Mouse (Mus musculus): ENCODE measurements around the gene Twist1. TPM values are rescaled to one million over a fixed set of nuclear protein-coding genes. Genes with fewer than 3 reads are reported as not detected.

The Twist1 gene
- polyA plus RNA-seq, 1 experiment from 2014 or later: 92.7 TPM

DNA sequence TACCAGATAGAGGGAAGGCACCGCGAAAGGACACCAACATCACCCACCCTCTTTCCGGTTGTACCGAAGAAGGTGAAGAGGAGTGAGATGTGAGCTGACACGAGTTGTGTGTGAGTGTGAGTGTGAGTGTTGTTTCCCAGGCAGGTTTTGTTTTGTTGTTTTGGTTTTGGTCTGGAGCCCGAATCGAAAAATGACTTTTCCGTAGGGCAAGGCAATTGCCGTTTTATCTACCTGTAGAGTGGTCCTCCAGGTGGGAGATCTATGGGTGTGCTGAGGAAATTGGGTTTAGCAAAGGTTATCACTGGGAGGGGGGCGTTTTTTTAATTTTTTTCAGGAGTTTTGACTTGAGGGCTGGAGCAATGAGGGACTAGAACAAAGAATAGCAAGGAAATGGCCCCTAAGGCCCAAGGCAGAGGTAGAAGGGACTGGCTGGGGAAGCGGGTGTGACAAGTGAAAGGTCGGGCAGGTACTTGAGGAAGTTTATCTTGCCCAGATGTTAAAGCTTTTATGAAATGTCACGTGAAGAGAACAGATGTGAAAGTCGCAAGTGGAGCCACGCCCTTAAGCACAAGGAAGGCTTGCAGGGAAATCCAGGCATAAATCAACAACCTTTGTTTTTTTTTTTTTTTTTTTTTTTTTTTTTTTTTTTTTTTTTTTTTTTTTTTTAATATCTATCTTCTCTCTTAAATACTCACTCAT lies 6.3 kb downstream of the Twist1 start:
- H3K4me2 ChIP-seq (ENCODE audit: low read depth, low read length): peak overlapping the region; percentile 61
- peak overlapping the region; percentile 41; the same call in 1 of the 2 replicates for H3K9ac ChIP-seq (replicated peaks; ENCODE audit: low read length)
- no peak for ATAC-seq (replicated peaks; ENCODE audit: insufficient number of reproducible peaks, low FRiP score, low TSS enrichment, low read depth)
- no peaks in the 10 kb centered on the region for H3K36me3 ChIP-seq (replicated peaks; ENCODE audit: control insufficient read depth, insufficient read depth, low read depth, low read length)
- H3K27me3 ChIP-seq (ENCODE audit: control insufficient read depth, insufficient read depth, low read length): no peaks in the 10 kb centered on the region
- H3K4me1 ChIP-seq (ENCODE audit: control insufficient read depth, insufficient read depth, low read length): peaks cover 4% of the 10 kb centered on the region; the same call in 1 of the 2 replicates
- H3K9me3 ChIP-seq (replicated peaks; ENCODE audit: control insufficient read depth, low read length): no peaks in the 10 kb centered on the region
- peak overlapping the region; percentile 90 for H3K27ac ChIP-seq (replicated peaks; ENCODE audit: low read depth, low read length)
- DNase-seq (ENCODE audit: low spot score): peak; percentile 74
- 2% methylated on average over 15 of the region's 15 CpGs for WGBS
- peak overlapping the region; percentile 9; the same call in 1 of the 2 replicates for H3K4me3 ChIP-seq (ENCODE audit: low read depth, low read length)

DNA sequence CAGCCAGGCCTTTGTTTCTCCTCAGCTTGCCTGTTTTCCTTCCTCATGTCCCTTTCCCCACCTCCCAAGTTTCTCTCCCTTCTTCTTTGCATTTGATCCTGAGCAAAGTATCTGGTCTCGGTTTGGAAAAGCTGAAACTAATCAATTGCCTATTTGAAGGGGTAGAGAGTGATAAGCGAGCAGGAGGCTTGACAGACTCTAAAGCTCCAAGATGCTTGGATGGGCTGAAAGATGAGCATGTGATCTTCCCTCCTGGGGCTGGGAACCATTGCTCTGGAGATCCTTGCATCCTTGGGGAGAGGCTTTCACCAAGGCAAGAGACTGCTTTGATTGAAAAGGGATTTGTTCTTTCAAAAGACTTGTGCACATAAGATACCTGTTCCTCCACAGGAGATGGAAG lies 7.0 kb downstream of the Twist1 start:
- H3K4me1 ChIP-seq (ENCODE audit: control insufficient read depth, insufficient read depth, low read length): peaks cover 5% of the 10 kb centered on the region; the same call in 1 of the 2 replicates
- 13% methylated on average over 2 of the region's 2 CpGs for WGBS

DNA sequence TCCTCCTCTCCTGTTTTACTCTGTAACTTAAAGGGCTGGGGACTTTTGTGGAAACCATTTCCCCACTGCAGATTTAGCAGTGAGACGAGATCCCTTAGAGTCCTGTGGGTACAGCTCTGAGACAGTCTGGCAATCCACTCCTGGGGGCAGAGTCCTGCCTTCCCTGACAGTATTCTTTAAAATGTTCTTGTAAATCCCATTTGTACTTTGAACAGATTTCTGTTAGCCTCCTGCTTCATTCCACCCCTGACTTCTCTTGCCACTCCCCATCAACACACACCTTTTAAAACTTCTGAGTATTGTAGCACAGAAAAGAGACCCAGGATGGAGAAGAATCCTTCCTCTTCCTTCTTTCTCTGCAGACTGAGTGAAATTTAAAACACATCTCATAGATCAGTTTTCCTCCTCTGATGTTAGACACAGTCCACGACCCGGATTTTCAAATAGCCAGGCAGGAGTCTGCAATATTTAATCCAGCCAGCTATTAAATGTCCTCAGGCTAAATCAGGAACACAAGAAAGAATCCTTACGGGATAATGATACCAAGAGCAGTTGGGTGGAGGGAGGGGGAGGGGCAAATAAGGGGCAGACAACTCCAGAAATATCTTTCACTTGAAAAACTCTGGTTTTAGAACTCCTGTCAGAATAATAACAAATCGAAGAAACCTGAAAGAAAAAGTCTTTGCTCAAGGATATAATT lies 8.3 kb downstream of the Twist1 start:
- Histone ChIP-seq H3K27me3 (ENCODE audit: control insufficient read depth, insufficient read depth, low read length) (no peaks in the 10 kb centered on the region), H3K9me3 (replicated peaks; ENCODE audit: control insufficient read depth, low read length) (no peaks in the 10 kb centered on the region), H3K4me2 (ENCODE audit: low read depth, low read length) (peak overlapping the region; percentile 24), H3K36me3 (replicated peaks; ENCODE audit: control insufficient read depth, insufficient read depth, low read depth, low read length) (no peaks in the 10 kb centered on the region), H3K9ac (replicated peaks; ENCODE audit: low read length) (peak overlapping the region; percentile 48), H3K4me1 (ENCODE audit: control insufficient read depth, insufficient read depth, low read length) (peaks cover 5% of the 10 kb centered on the region; the same call in 1 of the 2 replicates), H3K4me3 (ENCODE audit: low read depth, low read length) (no peak overlapping the region), H3K27ac (replicated peaks; ENCODE audit: low read depth, low read length) (peak overlapping the region; percentile 85)
- 5% methylated on average over 5 of the region's 5 CpGs for WGBS
- ATAC-seq (replicated peaks; ENCODE audit: insufficient number of reproducible peaks, low FRiP score, low TSS enrichment, low read depth) (no peak), DNase-seq (ENCODE audit: low spot score) (peak; percentile 64)

More for the DNA sequence above, 7.0 kb downstream of the Twist1 start:
- peak overlapping the region; percentile 13; the same call in 1 of the 2 replicates for H3K4me2 ChIP-seq (ENCODE audit: low read depth, low read length)
- ATAC-seq (replicated peaks; ENCODE audit: insufficient number of reproducible peaks, low FRiP score, low TSS enrichment, low read depth) (no peak), DNase-seq (ENCODE audit: low spot score) (peak; percentile 34)
- H3K4me3 ChIP-seq (ENCODE audit: low read depth, low read length): peak overlapping the region; percentile 12; the same call in 1 of the 2 replicates
- peak overlapping the region; percentile 37; the same call in 1 of the 2 replicates for H3K9ac ChIP-seq (replicated peaks; ENCODE audit: low read length)
- no peaks in the 10 kb centered on the region for H3K9me3 ChIP-seq (replicated peaks; ENCODE audit: control insufficient read depth, low read length)
- no peaks in the 10 kb centered on the region for H3K36me3 ChIP-seq (replicated peaks; ENCODE audit: control insufficient read depth, insufficient read depth, low read depth, low read length)
- peak overlapping the region; percentile 47; the same call in 1 of the 2 replicates for H3K27ac ChIP-seq (replicated peaks; ENCODE audit: low read depth, low read length)
- H3K27me3 ChIP-seq (ENCODE audit: control insufficient read depth, insufficient read depth, low read length): no peaks in the 10 kb centered on the region

DNA sequence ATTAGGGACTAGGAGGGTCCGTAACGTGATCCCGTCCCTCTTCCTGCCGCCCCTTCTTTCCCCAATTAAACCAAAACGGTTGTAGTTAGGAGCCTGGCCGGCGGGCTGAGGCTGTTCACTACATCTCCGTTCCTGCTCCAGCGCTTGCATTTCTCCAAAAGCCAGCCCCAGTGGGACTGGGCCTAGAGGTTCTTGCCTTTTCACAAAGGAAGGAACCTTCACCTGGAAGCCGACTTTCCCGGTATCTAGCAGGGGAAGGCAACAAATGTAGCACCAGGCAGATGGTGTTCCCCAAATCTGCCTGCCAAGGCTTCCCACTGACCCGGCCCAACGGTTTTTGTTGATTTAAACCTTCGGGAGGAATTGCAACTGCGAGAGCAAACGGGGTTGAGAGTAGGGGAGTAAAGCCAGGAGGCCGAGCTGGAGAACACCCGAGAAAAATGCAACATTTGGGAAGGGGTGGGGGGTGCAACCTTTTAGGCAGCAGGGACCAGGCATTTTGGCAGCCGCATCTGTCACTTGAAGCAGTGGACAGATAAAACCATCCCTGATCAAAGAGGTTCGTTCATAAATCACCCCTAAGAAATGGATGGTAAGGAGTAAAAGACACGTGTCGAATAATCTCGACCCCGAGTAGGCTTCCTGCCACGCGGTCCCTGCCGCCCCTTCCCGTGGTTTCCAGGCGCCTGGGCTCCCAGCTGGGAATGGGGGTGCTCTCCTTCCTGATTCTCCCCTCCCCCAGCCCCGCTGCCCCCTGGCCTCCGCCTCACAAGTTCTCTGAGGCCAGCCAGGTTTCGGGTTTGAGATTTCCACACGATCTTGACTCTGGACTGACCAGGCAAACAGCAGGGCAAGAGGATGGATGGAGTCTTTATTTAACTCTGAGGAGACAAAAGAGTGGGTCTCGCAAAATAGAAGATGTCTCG lies 9.3 kb downstream of the Twist1 start:
- H3K9ac ChIP-seq (replicated peaks; ENCODE audit: low read length): peak overlapping the region; percentile 48
- H3K9me3 ChIP-seq (replicated peaks; ENCODE audit: control insufficient read depth, low read length): no peaks in the 10 kb centered on the region
- under 1% methylated on average over 35 of the region's 35 CpGs for WGBS
- H3K4me1 ChIP-seq (ENCODE audit: control insufficient read depth, insufficient read depth, low read length): peaks cover 5% of the 10 kb centered on the region; the same call in 1 of the 2 replicates
- H3K27me3 ChIP-seq (ENCODE audit: control insufficient read depth, insufficient read depth, low read length): no peaks in the 10 kb centered on the region
- peak overlapping the region; percentile 67 for H3K4me2 ChIP-seq (ENCODE audit: low read depth, low read length)
- DNase-seq (ENCODE audit: low spot score): peak; percentile 84
- peak overlapping the region; percentile 85 for H3K27ac ChIP-seq (replicated peaks; ENCODE audit: low read depth, low read length)
- ATAC-seq (replicated peaks; ENCODE audit: insufficient number of reproducible peaks, low FRiP score, low TSS enrichment, low read depth): peak; percentile 19; the same call in 1 of the 2 replicates
- H3K4me3 ChIP-seq (ENCODE audit: low read depth, low read length): peak overlapping the region; percentile 27
- no peaks in the 10 kb centered on the region for H3K36me3 ChIP-seq (replicated peaks; ENCODE audit: control insufficient read depth, insufficient read depth, low read depth, low read length)

DNA sequence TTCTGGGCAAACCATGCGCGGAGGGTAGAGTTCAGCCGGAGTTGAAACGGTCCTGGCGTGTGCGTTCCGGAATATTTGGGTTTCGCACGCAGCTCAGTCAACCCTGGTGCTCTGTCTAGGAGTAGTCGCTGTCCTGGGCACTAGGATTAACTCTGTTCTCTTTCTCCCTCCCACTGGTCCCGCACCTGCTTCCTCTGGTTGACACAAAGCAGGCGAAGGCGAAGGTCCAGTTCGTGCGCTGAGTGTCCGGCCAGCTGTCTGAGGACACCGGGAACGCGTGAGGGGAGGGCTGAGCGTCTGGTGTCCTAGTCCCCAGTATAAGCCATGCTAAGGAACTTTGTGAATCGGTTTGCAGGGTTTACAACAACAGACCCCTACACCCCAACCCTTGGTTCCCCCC lies 10.0 kb downstream of the Twist1 start:
- peak overlapping the region; percentile 27 for H3K4me3 ChIP-seq (ENCODE audit: low read depth, low read length)
- peak overlapping the region; percentile 67 for H3K4me2 ChIP-seq (ENCODE audit: low read depth, low read length)
- no peaks in the 10 kb centered on the region for H3K9me3 ChIP-seq (replicated peaks; ENCODE audit: control insufficient read depth, low read length)
- H3K27ac ChIP-seq (replicated peaks; ENCODE audit: low read depth, low read length): peak overlapping the region; percentile 85
- H3K4me1 ChIP-seq (ENCODE audit: control insufficient read depth, insufficient read depth, low read length): peaks cover 5% of the 10 kb centered on the region; the same call in 1 of the 2 replicates
- H3K27me3 ChIP-seq (ENCODE audit: control insufficient read depth, insufficient read depth, low read length): no peaks in the 10 kb centered on the region
- DNase-seq (ENCODE audit: low spot score): peak; percentile 65
- H3K36me3 ChIP-seq (replicated peaks; ENCODE audit: control insufficient read depth, insufficient read depth, low read depth, low read length): no peaks in the 10 kb centered on the region
- peak overlapping the region; percentile 48 for H3K9ac ChIP-seq (replicated peaks; ENCODE audit: low read length)
- WGBS: under 1% methylated on average over 21 of the region's 21 CpGs
- ATAC-seq (replicated peaks; ENCODE audit: insufficient number of reproducible peaks, low FRiP score, low TSS enrichment, low read depth): peak; percentile 63

DNA sequence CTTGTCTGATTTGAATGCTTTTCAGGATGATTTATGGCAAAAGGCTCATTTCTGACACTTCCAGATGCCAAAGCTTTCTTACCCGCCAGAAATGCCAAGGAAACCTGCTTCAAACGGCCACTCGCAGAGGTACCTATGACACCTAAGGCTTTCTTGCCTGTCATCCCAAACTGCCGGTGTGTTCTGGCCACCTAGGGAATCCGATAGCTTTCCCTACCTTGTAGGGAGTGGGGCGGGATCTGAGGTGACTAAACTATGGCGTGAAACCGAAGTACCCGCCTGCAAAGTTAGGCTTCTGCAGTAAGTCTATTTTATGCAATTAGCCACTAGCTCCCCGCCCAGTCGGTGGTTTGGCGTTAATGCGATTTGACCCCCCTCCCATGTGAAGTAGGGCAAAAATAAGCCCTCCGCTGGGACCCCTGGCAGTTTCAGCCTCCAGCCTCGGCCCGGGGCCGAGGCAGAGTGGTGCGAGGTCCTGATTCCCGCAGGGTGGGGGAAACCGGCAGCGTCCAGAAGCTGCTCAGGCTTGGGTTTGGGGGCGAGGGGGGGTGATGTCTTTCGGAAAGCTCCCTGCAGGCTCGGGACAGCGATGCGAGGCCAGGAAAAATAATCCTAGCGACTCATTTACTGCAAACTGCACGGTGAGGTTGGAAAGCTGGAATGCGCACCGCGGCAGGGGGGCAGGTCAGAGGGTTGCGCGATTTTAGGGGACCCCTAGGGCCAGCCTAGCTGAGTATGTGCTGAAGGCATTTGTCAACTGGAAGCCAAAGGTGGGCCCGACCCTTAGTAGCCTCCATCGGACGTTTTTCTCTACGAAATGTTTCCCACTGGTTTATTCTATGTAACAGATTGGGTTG lies 10.8 kb downstream of the Twist1 start:
- Histone ChIP-seq H3K27ac (replicated peaks; ENCODE audit: low read depth, low read length) (peak overlapping the region; percentile 85), H3K9me3 (replicated peaks; ENCODE audit: control insufficient read depth, low read length) (no peaks in the 10 kb centered on the region), H3K4me1 (ENCODE audit: control insufficient read depth, insufficient read depth, low read length) (peaks cover 5% of the 10 kb centered on the region; the same call in 1 of the 2 replicates), H3K4me3 (ENCODE audit: low read depth, low read length) (peak overlapping the region; percentile 27), H3K9ac (replicated peaks; ENCODE audit: low read length) (peak overlapping the region; percentile 48), H3K36me3 (replicated peaks; ENCODE audit: control insufficient read depth, insufficient read depth, low read depth, low read length) (no peaks in the 10 kb centered on the region), H3K27me3 (ENCODE audit: control insufficient read depth, insufficient read depth, low read length) (no peaks in the 10 kb centered on the region), H3K4me2 (ENCODE audit: low read depth, low read length) (peak overlapping the region; percentile 67)
- ATAC-seq (replicated peaks; ENCODE audit: insufficient number of reproducible peaks, low FRiP score, low TSS enrichment, low read depth) (no peak; the same call in 1 of the 2 replicates), DNase-seq (ENCODE audit: low spot score) (peak; percentile 49)
- WGBS: under 1% methylated on average over 37 of the region's 37 CpGs

DNA sequence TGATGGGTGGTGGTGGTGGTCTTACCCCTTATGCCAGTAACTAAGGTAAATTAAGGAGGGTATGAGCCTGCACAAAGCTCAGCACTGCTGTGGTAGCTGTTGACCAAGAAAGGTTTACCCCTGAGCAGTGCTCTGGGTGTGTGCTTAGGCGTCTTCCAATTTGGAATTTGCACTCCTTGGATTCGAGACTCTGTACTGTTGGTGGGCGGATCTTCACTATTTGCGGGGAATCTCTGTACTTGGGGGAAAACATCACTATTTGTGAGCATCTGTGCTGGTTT lies 11.4 kb downstream of the Twist1 start:
- Histone ChIP-seq H3K4me3 (ENCODE audit: low read depth, low read length) (peak overlapping the region; percentile 27), H3K9me3 (replicated peaks; ENCODE audit: control insufficient read depth, low read length) (no peaks in the 10 kb centered on the region), H3K27me3 (ENCODE audit: control insufficient read depth, insufficient read depth, low read length) (no peaks in the 10 kb centered on the region), H3K27ac (replicated peaks; ENCODE audit: low read depth, low read length) (peak overlapping the region; percentile 85), H3K4me1 (ENCODE audit: control insufficient read depth, insufficient read depth, low read length) (peaks cover 5% of the 10 kb centered on the region; the same call in 1 of the 2 replicates), H3K36me3 (replicated peaks; ENCODE audit: control insufficient read depth, insufficient read depth, low read depth, low read length) (no peaks in the 10 kb centered on the region), H3K9ac (replicated peaks; ENCODE audit: low read length) (peak overlapping the region; percentile 48), H3K4me2 (ENCODE audit: low read depth, low read length) (peak overlapping the region; percentile 67)
- ATAC-seq (replicated peaks; ENCODE audit: insufficient number of reproducible peaks, low FRiP score, low TSS enrichment, low read depth) (no peak), DNase-seq (ENCODE audit: low spot score) (no peak)
- WGBS: 21% methylated on average over 4 of the region's 4 CpGs
